In genomic region chr17:65643579-65643978, GRCm38 (mm10) we compare ENCODE assay signal across 8 mouse cellular contexts. TPM values are rescaled to one million over a fixed set of nuclear protein-coding genes. Genes with fewer than 3 reads are reported as not detected.
DNase-seq lines count a peak whose midpoint lies in the region; ATAC-seq and TF ChIP-seq lines count a peak whose summit lies in the region.

No protein-coding gene starts in this region.

- H3K4me1 ChIP-seq in intestine, embryonic 14.5 days (replicated peaks; ENCODE audit: control insufficient read depth, insufficient read depth, low read length), result peaks cover 4% of the 10 kb centered on the region
- no peaks in the 10 kb centered on the region for H3K4me1 ChIP-seq in intestine, postnatal 0 days (replicated peaks; ENCODE audit: control insufficient read depth, insufficient read depth, low read length)
- peaks cover 3% of the 10 kb centered on the region; the same call in 1 of the 2 replicates for H3K4me1 ChIP-seq in embryonic fibroblast, embryonic 13.5 days (ENCODE audit: control insufficient read depth, insufficient read depth, low read length)
- H3K4me1 ChIP-seq in midbrain, embryonic 15.5 days, result peaks cover 15% of the 10 kb centered on the region
- H3K4me1 ChIP-seq in cerebellum, adult 2 months (ENCODE audit: control insufficient read depth, insufficient read depth, low read length), result peaks cover 9% of the 10 kb centered on the region

- ATAC-seq in intestine, embryonic 14.5 days (replicated peaks; ENCODE audit: low FRiP score, low TSS enrichment, low read depth), result no peak
- ATAC-seq in intestine, postnatal 0 days, result no peak
- 0 out of 2 replicates have a peak, but pooled peaks have one; percentile 5 for ATAC-seq in midbrain, embryonic 15.5 days (replicated peaks)

- H3K4me2 ChIP-seq in intestine, embryonic 14.5 days (ENCODE audit: low read length), result no peak overlapping the region
- H3K4me2 ChIP-seq in intestine, postnatal 0 days (replicated peaks; ENCODE audit: low read depth), result no peak overlapping the region
- H3K4me2 ChIP-seq in midbrain, embryonic 15.5 days, result peak overlapping the region; percentile 24; the same call in 1 of the 2 replicates

- no peak overlapping the region for H3K9ac ChIP-seq in intestine, embryonic 14.5 days (ENCODE audit: low read length)
- no peak overlapping the region for H3K9ac ChIP-seq in intestine, postnatal 0 days (ENCODE audit: low read depth, low read length)
- no peak overlapping the region for H3K9ac ChIP-seq in midbrain, embryonic 15.5 days

- no peak for TF ChIP-seq CTCF in intestine, postnatal 0 days (IDR thresholded peaks at IDR 0.05; ENCODE audit: low read depth)
- no peak for TF ChIP-seq CTCF in embryonic fibroblast, embryonic 13.5 days (IDR thresholded peaks at IDR 0.05; ENCODE audit: borderline replicate concordance, insufficient read depth, low read length)
- no peak for TF ChIP-seq CTCF in cerebellum, adult 2 months (IDR thresholded peaks at IDR 0.05; ENCODE audit: borderline replicate concordance, insufficient read depth, low read depth, low read length)

- 76% methylated on average over 5 of the region's 5 CpGs for WGBS in intestine, embryonic 14.5 days
- 81% methylated on average over 5 of the region's 5 CpGs for WGBS in intestine, postnatal 0 days
- 82% methylated on average over 5 of the region's 5 CpGs for WGBS in midbrain, embryonic 15.5 days
- 95% methylated on average over 5 of the region's 5 CpGs for WGBS in cerebellum, adult 2 months

- H3K9me3 ChIP-seq in intestine, embryonic 14.5 days (ENCODE audit: control insufficient read depth, low read length), result no peaks in the 10 kb centered on the region
- no peaks in the 10 kb centered on the region for H3K9me3 ChIP-seq in intestine, postnatal 0 days (ENCODE audit: control insufficient read depth)
- no peaks in the 10 kb centered on the region for H3K9me3 ChIP-seq in midbrain, embryonic 15.5 days

- no peaks in the 10 kb centered on the region for H3K36me3 ChIP-seq in intestine, embryonic 14.5 days (ENCODE audit: control insufficient read depth, insufficient read depth, low read length)
- no peaks in the 10 kb centered on the region for H3K36me3 ChIP-seq in intestine, postnatal 0 days (ENCODE audit: control insufficient read depth, insufficient read depth)
- H3K36me3 ChIP-seq in midbrain, embryonic 15.5 days (replicated peaks), result no peaks in the 10 kb centered on the region

- H3K4me3 ChIP-seq in intestine, embryonic 14.5 days (ENCODE audit: low read depth, low read length), result no peak overlapping the region
- no peak overlapping the region for H3K4me3 ChIP-seq in intestine, postnatal 0 days (ENCODE audit: low read depth, low read length)
- H3K4me3 ChIP-seq in embryonic fibroblast, embryonic 13.5 days (ENCODE audit: insufficient read depth, low read length), result no peak overlapping the region
- no peak overlapping the region for H3K4me3 ChIP-seq in midbrain, embryonic 15.5 days
- no peak overlapping the region for H3K4me3 ChIP-seq in cerebellum, adult 2 months (replicated peaks; ENCODE audit: insufficient read depth, low read depth, low read length)

- no peak for DNase-seq in intestine, embryonic 14.5 days (ENCODE audit: low spot score)
- DNase-seq in brain, adult 2 months (ENCODE audit: low read depth, low spot score), result peak; percentile 16
- no peak for DNase-seq in cerebellum, adult 2 months
- no peak for DNase-seq in right cerebral cortex, adult 2 months (ENCODE audit: low spot score in 2 of 2)
- no peak for DNase-seq in right cerebral cortex, postnatal 4 days

- no peak for TF ChIP-seq POLR2A in embryonic fibroblast, embryonic 13.5 days (IDR thresholded peaks at IDR 0.05; ENCODE audit: low read depth, low read length)
- TF ChIP-seq POLR2A in cerebellum, adult 2 months (IDR thresholded peaks at IDR 0.05; ENCODE audit: borderline replicate concordance, insufficient read depth, low read length), result no peak

- H3K27ac ChIP-seq in intestine, embryonic 14.5 days (ENCODE audit: low read depth), result 0 out of 2 replicates have a peak overlapping the region, but pooled peaks have one; percentile 7
- no peak overlapping the region for H3K27ac ChIP-seq in intestine, postnatal 0 days (ENCODE audit: low read depth, low read length)
- peak overlapping the region; percentile 75 for H3K27ac ChIP-seq in embryonic fibroblast, embryonic 13.5 days (ENCODE audit: insufficient read depth, low read length)
- H3K27ac ChIP-seq in midbrain, embryonic 15.5 days, result peak overlapping the region; percentile 62
- no peak overlapping the region for H3K27ac ChIP-seq in cerebellum, adult 2 months (ENCODE audit: insufficient read depth, low read length)

- H3K27me3 ChIP-seq in intestine, embryonic 14.5 days (replicated peaks; ENCODE audit: control insufficient read depth, insufficient read depth, low read length), result no peaks in the 10 kb centered on the region
- H3K27me3 ChIP-seq in intestine, postnatal 0 days (replicated peaks; ENCODE audit: control insufficient read depth, insufficient read depth, low read length), result no peaks in the 10 kb centered on the region
- H3K27me3 ChIP-seq in midbrain, embryonic 15.5 days (replicated peaks), result no peaks in the 10 kb centered on the region
- H3K27me3 ChIP-seq in cerebellum, adult 2 months (ENCODE audit: control insufficient read depth, insufficient read depth, low read length), result no peaks in the 10 kb centered on the region

RNA-seq across cellular contexts. Expression of gene Txndc2, which starts 1.6 kb away (rescaled TPM):
- polyA plus RNA-seq in intestine, embryonic 14.5 days (2014; fragmentation: Nextera tagmentation; extraction: Ambion mirVana), result not detected in 2 replicates
- not detected in 2 replicates for polyA plus RNA-seq in intestine, postnatal 0 days (2015; fragmentation: Nextera tagmentation; extraction: Ambion mirVana)
- not detected in 2 replicates for polyA plus RNA-seq in embryonic fibroblast, embryonic 13.5 days (2011; ENCODE audit: insufficient read length, low read depth, missing spikeins)
- 0.09 TPM in 1 of 2 replicates, not detected in the other for polyA plus RNA-seq in midbrain, embryonic 15.5 days (2015; fragmentation: Nextera tagmentation; extraction: Ambion mirVana)
- polyA plus RNA-seq in cerebellum, adult 2 months (2012; rRNA removed), result 0.16 and 0.21 TPM in 2 replicates

RNA-seq across cellular contexts. Expression of gene Vapa, which starts 30.2 kb away (rescaled TPM):
- polyA plus RNA-seq in intestine, embryonic 14.5 days (2014; fragmentation: Nextera tagmentation; extraction: Ambion mirVana), result 186 and 200 TPM in 2 replicates
- 290 and 292 TPM in 2 replicates for polyA plus RNA-seq in intestine, postnatal 0 days (2015; fragmentation: Nextera tagmentation; extraction: Ambion mirVana)
- 202 and 238 TPM in 2 replicates for polyA plus RNA-seq in embryonic fibroblast, embryonic 13.5 days (2011; ENCODE audit: insufficient read length, low read depth, missing spikeins)
- 257 and 259 TPM in 2 replicates for polyA plus RNA-seq in midbrain, embryonic 15.5 days (2015; fragmentation: Nextera tagmentation; extraction: Ambion mirVana)
- 82.3 and 89.7 TPM in 2 replicates for polyA plus RNA-seq in cerebellum, adult 2 months (2012; rRNA removed)

Comparison
In these comparisons a context has a peak if more than half of its experiments do, and no peak if none do; other contexts are left out.
1. H3K27ac ChIP-seq: peak in intestine, embryonic 14.5 days (single experiment), embryonic fibroblast, embryonic 13.5 days (single experiment) and midbrain, embryonic 15.5 days (single experiment); none in intestine, postnatal 0 days (single experiment) and cerebellum, adult 2 months (single experiment).